Mouse (Mus musculus) gastrocnemius, postnatal 10 days (tissue): ENCODE results near the gene Stk33. TPM values are rescaled to one million over a fixed set of nuclear protein-coding genes. Genes with fewer than 3 reads are reported as not detected.
A peak's percentile ranks its signal among the peaks of the same experiment; 100 is the strongest.

ENCODE experiments used
- DNase-seq: peaks from one replicate; pipeline ENCODE4 v3.0.0; 2021; ENCODE audit warnings: mixed read lengths
- total RNA-seq, 2 experiments: library from RNA; stranded (reverse); gene quantifications; 2 replicates each; pipeline ENCODE4 v1.2.3; 2021

Stk33 gene
- total RNA-seq, 2 experiments from 2014 or later: not detected

DNA sequence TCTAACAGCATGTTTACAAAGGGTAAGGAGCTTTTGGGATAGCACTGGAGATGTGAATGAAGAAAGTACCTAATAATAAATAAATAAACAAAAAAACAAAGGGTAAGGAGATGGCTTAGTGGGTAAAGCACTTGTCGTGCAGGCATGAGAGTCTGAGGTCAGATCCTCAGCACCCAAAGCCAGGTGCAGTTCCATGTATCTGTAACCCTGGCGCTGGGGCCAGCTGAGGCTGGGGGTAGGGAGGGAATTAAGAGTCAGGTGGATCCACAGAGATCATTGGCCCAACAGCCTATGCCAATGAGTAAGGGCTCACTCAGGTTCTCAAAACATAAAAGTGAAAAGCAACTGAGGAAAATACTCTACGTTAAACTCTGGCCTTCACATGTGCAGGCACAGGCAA is 91.6 kb downstream of the Stk33 start:
- DNase-seq: no peak

DNA sequence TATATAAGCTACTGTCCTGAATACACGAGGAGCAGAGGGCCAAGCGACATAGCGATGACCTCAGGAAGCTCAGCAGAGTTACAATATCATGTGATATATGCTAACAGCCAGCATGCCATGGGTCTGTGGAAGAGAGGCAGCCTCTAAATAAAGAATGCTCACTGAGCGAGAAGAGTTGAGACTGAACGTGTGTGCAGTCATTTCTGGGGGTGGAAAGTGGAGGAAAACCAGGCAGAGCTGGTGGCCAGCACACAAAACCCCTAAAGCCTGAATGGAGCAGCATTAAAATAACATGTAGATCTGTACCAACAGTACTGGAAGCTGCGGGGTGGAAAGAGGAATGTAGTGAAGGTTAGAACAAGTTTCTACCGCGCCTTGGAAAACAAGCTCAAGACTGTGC is 107.2 kb downstream of the Stk33 start:
- DNase-seq: no peak

DNA sequence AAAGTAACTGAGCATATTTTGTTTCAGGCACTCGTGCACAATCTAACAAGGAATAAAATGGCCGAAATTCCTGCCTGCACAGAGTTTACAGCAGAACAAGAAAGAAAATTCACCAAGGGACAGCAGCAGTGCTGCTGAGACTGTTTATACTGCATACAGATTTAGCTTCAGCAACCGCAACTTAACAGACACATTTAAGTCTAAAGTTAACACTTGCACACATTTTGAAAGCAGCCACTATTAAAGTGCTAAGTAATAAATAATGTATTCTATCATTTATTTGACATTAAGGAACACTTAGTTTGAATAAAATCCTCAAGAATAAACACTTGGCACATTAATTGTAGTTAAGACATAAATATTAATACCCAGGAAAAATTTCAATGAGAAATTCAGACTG is 110.1 kb downstream of the Stk33 start:
- DNase-seq: no peak

GRCm38 (mm10) chr7:109326813-109327212 is 112.1 kb downstream of the Stk33 start:
- no peak for DNase-seq

DNA sequence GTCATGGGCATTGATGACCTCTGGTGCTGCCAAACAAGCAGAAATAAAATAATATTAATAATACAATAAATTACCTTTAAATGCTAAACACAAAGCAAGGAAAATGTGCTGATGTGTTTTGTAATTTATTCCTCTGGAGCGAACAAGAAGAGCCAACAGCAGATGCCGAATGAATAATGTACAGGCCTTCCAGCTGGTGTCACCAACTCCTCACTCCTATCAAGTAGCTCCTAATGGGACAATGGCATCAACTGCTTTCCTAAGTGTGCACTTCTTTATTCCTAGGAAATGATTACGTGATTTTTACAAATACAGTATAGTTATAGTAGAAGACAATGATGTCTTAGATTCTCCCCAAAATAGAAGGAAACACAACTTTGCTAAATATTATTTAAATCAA is 113.2 kb downstream of the Stk33 start:
- DNase-seq: no peak

- no peak for DNase-seq
Measured at GRCm38 (mm10) chr7:109325169-109325568, 113.7 kb downstream of the Stk33 start.

- no peak for DNase-seq
Measured at GRCm38 (mm10) chr7:109309506-109309905, 129.4 kb downstream of the Stk33 start.

DNA sequence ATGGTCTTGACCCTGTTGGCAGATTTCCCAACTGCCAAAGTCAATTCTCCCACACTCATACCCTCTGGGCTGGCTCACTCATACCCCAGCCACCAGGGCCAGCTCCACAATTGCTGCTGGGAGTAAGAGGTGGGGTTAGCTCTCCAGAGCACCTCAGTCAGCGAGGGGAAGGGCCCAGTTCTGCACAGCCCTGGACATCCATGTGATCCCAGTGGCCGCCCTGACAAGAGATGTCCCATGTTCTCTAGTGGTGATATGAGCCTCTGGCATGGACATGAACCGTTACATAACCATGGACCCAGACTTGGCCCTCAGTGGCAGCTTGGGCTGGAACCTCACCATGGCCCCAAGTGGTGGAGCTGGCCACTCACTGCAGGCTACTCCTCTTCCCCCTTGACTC is 143.1 kb downstream of the Stk33 start:
- DNase-seq: no peak

- no peak for DNase-seq
Measured at GRCm38 (mm10) chr7:109295351-109295750, 143.5 kb downstream of the Stk33 start.

DNA sequence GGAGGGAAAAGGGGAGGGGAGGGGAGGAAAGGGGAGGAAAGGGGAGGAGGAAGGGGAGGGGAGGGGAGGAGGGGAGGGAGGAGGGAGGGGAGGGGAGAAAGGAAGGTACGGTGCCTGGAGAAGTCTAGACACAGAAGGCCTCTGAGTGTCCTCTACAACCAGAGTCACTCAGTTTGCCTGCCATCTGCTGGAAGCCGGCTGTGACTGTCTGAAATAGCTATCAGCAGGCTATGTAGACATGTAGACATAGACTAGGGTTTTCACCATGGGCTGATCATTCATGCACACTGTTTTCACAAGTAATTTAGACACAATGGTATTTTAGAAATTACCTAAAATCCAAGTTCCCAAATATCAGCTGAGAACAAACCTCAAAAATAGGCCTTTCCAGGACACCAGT is 148.4 kb downstream of the Stk33 start:
- DNase-seq: no peak

- DNase-seq: no peak
Measured at GRCm38 (mm10) chr7:109289106-109289505, 149.8 kb downstream of the Stk33 start.

GRCm38 (mm10) chr7:109282106-109282505 is 156.8 kb downstream of the Stk33 start:
- no peak for DNase-seq

- DNase-seq: no peak
Measured at GRCm38 (mm10) chr7:109276622-109277021, 162.3 kb downstream of the Stk33 start.

DNA sequence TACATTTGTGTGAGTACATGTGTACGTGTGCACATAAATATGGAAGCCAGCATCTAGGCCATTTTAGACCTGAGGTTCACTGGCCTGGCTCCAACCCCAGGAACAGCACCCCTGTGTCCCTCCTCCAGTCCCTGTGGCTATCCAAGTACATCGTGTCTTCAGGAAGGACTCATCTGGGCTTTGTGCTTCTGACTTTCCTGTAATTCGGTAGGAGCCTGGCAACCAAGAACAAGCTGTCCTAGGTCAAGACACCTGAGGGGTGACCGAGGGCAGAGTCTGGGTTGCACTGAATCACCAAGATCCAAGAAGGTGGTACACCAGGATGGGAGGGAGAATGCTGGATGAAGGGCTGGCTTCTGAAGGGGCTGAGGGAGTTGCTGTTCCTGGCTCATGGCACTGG is 163.0 kb downstream of the Stk33 start:
- DNase-seq: no peak

DNA sequence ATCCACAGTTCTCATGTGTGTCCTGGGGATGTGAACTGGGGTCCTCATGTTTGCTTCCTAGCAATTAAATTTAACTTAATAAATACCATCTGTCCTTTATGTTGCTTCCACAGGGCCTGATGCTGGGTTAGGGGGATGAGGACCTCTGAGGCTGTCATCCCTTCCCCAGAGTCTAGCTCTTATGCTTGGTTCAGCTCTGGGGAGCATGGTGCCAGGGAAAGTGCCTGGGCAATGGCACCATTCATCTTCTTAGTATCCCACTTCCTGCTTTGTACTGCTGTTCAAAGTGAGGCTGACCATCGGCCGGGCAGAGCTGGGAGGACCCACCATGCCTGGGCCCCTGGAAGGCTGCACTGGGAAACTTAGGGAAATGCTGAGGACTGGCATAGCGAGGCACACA is 163.7 kb downstream of the Stk33 start:
- DNase-seq: no peak

- no peak for DNase-seq
Measured at GRCm38 (mm10) chr7:109274289-109274688, 164.6 kb downstream of the Stk33 start.

DNA sequence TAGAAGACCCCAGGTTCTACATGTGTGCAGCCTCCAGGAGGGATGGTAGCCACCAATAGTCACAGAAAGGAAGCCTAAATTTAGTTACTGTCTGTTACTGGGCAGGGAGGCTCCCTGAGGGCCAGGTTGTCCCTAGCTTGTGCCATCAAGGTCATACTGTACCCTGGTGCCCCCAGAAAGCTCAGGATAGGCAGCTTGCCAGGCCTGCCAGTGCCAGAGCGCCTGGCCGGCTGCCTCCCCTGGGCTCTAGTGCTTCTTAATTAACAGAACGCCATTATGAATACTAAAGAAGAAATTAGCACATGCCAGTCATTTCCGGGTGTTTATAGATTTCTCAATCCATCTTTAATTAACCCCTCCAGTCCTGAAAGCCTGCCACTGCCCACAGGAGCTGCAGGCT is 169.8 kb downstream of the Stk33 start:
- no peak for DNase-seq

GRCm38 (mm10) chr7:109267370-109267769 is 171.5 kb downstream of the Stk33 start:
- DNase-seq: no peak

DNA sequence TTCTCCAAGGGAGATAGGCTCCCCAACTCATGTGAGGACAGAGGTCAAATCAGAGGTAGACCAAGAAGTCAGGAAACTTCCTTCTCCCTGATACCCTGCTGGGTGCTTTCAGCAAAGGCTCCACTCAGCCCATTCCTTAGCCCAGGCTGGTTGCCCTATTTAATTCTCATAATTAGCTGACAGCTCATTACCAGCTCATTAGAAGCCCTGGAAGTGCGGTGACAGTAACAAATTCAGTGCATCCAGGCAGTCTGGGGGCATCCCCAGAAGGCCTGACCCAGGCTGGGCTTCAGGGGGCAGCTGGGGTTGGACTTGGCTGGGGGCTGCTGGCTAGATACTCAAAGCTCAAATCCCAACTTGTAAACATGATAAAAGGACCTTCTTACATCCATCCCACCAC is 172.7 kb downstream of the Stk33 start:
- DNase-seq: no peak

GRCm38 (mm10) chr7:109265606-109266005 is 173.3 kb downstream of the Stk33 start:
- DNase-seq: no peak

DNA sequence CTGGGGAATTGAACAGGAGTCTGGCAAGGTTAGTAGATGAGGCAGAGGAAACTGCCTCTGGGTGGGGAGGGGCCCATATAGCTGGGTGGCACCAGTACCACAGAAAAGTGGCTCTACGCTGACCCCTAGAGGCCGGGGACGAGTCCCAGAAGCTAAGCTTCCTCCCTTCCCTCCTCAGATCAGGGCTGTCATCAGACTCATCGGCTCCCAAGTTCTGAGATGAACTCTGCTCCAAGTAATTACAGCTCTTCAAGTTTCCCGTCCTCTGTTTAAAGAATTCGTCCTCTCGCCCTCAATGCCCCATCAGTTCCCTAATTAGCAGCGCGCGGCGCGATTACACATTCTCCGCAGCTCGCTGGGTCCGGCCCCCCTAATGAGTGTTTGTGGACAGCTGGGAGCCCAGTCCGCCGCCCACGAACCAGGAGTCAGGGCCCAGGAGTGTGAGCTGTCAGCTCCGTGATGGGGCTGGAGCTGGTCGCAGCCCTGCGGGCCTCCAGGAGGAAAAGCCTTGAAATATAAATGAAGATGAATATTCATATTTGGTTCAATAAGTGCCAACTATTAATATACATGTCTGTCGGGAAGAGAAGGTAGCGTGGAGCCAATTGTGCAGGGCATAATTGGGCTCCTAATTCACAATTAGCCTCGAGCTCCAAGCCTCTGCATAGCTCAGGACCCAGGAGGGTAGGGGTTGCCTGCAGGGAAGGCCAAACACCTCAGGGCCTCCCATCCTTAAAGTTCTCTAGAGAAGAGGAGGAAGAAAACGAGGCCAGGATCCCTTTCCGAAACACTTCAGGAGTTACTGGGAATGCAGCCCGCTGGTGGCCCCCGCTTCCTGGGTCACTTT is 183.2 kb downstream of the Stk33 start:
- DNase-seq: peak; percentile 57

GRCm38 (mm10) chr7:109251418-109251817 is 187.5 kb downstream of the Stk33 start:
- no peak for DNase-seq

DNA sequence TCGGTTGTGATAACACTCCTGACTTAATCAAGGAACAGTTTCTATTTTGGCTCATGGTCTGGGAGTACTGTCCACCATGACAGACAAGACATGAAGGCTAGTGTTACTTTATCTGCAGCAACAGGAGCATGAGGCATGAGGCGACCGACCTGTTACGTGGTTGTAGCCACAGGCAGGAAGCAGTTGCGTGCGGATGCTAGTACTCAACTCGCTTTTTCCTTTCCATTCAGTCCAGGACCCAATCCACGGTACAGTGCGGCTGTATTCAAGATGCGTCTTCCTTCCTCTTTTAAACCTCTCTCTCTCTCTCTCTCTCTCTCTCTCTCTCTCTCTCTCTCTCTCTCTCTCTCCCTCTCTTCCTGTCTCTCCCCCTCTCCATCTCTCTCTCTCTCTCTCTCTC is 194.1 kb downstream of the Stk33 start:
- DNase-seq: no peak

DNA sequence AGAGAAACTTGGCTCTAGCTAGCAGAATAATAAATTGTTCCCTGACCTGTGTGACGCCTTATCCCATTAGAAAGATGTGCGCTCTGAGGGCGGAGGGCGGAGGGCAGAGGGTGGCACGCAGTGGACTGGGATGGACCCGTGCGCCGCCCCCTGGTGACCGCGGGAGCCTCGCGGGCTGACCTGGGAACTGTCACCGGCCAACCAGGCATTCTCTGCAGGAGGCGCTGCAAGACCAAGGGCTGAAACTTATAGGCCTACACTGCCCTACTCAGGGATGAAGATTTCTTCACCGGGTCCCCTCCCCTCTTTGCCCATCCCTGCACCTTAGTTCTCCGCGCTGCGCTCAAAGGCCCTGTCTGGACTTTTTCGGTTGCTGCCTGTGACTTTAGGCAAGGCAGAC is 197.6 kb downstream of the Stk33 start:
- DNase-seq: peak; percentile 14

DNA sequence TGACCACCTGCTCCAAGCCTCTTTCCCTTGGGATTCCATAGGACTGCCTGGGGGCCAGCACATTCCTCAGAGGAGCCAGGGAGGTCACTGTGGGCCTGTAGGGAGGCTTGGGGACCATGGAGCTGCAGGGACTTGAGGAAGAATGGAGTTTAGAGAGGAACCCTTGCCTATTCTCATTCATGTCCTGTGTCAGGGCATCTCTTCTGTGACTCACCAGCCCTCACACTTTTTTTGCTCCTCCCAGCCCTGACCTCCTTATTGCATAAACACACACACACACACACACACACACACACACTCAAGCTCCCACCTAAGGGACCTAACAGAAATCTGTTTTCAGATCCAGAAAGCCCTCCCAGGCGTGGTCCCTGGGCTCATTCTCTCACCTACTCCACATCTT is 199.5 kb downstream of the Stk33 start:
- DNase-seq: no peak
